Mouse (Mus musculus): ENCODE measurements around the gene Clptm1.

DNA sequence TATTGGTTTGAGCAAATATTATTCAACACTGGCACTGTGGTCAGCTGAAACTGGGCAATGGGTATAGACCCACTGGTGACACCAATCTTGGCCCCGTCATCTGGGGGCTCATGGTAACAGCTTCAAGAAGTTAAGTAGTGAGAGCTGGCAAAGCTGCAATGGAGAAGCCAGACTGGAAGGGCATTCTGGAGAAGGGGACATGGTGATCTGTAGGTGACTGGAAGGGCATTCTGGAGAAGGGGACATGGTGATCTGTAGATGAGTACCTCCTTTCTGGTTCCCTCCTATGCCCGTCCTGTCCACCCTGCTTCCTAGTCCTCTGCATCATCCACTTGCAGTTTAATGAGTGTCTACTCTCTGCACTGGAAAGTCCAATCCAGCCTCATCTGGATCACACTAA lies 23.8 kb upstream of the Clptm1 start:
- no peak for TF ChIP-seq CTCF (IDR thresholded peaks at IDR 0.05; ENCODE audit: borderline replicate concordance, insufficient read depth, low read depth, low read length)
- no peak for TF ChIP-seq POLR2A (IDR thresholded peaks at IDR 0.05; ENCODE audit: borderline replicate concordance, insufficient read depth, low read length)

All from cerebellum, adult 2 months (tissue).